Mouse (Mus musculus) erythroblast, embryonic 14.5 days (primary cell): ENCODE data around the gene Akt1s1. TPM values are rescaled to one million over a fixed set of nuclear protein-coding genes. Genes with fewer than 3 reads are reported as not detected.

Experiments used
- H3K27me3 ChIP-seq: 2 replicates; pipeline ENCODE4 v1.6.1; 2012; ENCODE audit warnings: inconsistent platforms; ENCODE audit not compliant: control insufficient read depth
- H3K36me3 ChIP-seq: 2 replicates; pipeline ENCODE4 v1.6.1; 2012; ENCODE audit warnings: mild to moderate bottlenecking, inconsistent platforms; ENCODE audit not compliant: control insufficient read depth
- H3K4me1 ChIP-seq: 2 replicates; pipeline ENCODE4 v1.6.1; 2012; ENCODE audit warnings: inconsistent platforms; ENCODE audit not compliant: control insufficient read depth
- H3K4me3 ChIP-seq: replicated peaks from 2 replicates; pipeline ENCODE3; 2012; ENCODE audit warnings: moderate library complexity, mild to moderate bottlenecking, inconsistent platforms
- H3K9me3 ChIP-seq: 2 replicates; pipeline ENCODE4 v1.6.1; 2012; ENCODE audit warnings: low read length, inconsistent platforms, mixed read lengths; ENCODE audit not compliant: control insufficient read depth
- GATA1 ChIP-seq: IDR thresholded peaks from 2 replicates; pipeline ENCODE4 v1.6.1; 2012; ENCODE audit warnings: low read length, inconsistent platforms, mixed read lengths
- TAL1 ChIP-seq: IDR thresholded peaks from 3 replicates; pipeline ENCODE4 v1.6.1; 2012; ENCODE audit warnings: low read length, inconsistent platforms, mixed read lengths
- polyA plus RNA-seq: library from polyadenylated mRNA; stranded (reverse); fragments of >175 nt; gene quantifications from 2 replicates; pipeline ENCODE4 v1.2.3, GENCODE M21; 2012

The Akt1s1 gene
- polyA plus RNA-seq, result 33.5 and 36.8 TPM in 2 replicates

DNA sequence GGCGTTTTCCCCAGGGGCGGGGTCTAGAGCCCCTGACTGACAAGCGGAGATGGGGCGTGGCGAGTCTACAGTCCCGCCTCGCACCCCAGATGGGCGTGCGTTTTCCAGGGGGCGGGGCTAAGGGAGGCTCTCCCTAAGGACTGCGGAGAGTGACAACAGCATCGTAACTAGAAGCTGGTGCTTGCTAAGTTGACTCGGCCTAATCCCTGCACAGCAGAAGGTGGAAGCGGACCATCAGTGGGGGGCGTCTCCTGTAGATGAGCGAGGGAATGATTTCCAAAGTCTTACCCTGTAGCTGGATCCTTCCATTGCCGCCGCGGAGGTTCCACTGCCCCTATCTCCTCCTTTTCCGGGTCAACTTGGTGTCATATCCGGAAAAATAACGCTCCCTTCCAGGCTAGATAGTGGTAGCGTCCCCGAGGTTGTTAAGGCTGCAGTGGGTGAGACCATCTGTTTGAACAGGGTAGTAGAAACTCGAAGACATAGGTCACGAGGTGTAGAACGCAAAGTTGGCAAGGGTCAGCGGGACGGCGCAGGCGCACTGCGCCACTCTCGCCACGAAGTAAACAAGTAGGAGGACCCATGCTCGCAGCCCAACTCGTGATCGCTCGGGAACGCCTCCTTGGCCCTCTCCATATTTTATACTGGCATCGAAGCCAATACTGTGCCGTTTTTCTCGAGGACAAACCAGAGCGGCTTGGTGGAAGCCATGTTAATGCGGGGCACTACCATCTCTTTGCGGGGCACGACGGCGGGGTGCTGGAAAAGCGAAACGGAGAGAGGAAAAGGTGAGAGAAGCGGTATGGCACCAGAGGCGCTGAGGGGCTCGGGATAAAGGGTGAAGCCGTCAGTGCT lies at the start of gene Akt1s1, which contains the start of gene Tbc1d17:
Gene Akt1s1 (plus strand): TSS at position 431 of the 855 bp plus-strand sequence.
Gene Tbc1d17 (minus strand): TSS at position 519 of the 855 bp plus-strand sequence.
- H3K4me1 ChIP-seq, result peaks cover 66% of the 10 kb centered on the region
- H3K36me3 ChIP-seq, result peaks cover 66% of the 10 kb centered on the region
- H3K9me3 ChIP-seq, result no peaks in the 10 kb centered on the region
- no peaks in the 10 kb centered on the region for H3K27me3 ChIP-seq
- TF ChIP-seq TAL1 (no peak), GATA1 (peak; percentile 18; the same call in 1 of the 2 replicates)
- peak within 1 kb of the TSS; percentile 76 for H3K4me3 ChIP-seq

DNA sequence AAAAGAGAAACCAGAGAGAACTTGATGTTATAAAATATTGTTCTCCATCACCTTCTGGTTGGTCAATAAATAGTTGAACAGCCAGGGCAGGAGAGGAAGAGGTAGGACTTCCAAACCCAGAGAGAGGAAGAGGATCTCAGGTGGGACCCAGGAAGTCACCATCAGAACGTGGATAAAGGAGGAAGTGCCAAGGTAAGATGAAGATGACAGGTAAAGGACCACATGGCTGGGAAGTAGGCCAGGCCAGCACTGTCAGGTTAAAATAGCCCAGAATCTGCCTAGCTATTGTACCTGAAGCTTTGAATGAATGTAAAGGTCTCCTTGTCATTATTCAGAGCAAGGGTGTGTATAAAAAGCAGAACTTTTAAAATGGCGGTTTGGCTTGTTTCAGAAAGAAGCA lies 39.9 kb upstream of the Akt1s1 start:
- Histone ChIP-seq H3K27me3 (peaks cover 30% of the 10 kb centered on the region), H3K4me3 (no peak overlapping the region), H3K9me3 (no peaks in the 10 kb centered on the region), H3K4me1 (peaks cover 5% of the 10 kb centered on the region), H3K36me3 (peaks cover 25% of the 10 kb centered on the region)
- TF ChIP-seq TAL1, result no peak
- no peak for TF ChIP-seq GATA1

DNA sequence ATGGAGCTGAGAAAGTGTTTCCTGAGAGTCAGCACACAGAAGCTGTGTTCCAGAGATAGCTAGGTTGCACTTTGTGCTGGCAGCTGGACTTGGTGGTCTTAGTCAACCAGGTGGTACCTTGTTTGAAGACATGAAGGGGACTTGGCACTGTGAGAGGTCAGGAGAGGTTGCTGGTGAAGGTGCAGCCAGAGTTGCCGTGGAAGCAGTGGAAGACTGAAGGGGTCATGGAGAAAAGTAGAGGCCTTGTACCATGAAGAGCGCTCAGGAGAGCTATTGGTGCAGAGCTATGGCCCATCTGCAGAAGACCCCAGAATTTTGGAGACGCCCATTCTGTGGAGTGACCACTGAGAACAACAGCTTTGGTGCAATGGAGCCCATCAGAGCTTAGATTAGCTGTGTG lies 39.3 kb upstream of the Akt1s1 start:
- TF ChIP-seq GATA1, result no peak
- TF ChIP-seq TAL1, result no peak

DNA sequence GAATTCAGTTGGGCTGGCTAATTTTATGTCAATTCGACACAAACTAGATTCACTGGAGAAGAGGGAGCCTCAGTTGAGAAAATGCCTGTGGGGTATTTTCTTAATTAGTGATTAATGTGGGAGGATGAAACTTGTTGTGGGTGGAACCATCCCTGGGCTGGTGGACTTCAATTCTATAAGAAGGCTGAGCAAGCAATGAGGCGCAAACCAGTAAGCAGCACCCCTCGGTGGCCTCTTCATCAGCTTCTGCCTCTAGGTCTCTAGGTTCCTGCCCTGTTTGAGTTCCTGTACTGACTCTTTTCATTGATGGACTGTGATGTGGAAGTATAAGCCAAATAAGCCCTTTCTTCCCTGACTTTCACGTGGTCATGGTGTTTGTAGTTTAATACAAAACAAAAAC lies 38.4 kb upstream of the Akt1s1 start:
- Histone ChIP-seq H3K27me3 (peaks cover 21% of the 10 kb centered on the region), H3K4me1 (peaks cover 19% of the 10 kb centered on the region), H3K9me3 (no peaks in the 10 kb centered on the region), H3K4me3 (no peak overlapping the region), H3K36me3 (peaks cover 35% of the 10 kb centered on the region)
- no peak for TF ChIP-seq TAL1
- no peak for TF ChIP-seq GATA1

More for the DNA sequence above, 39.3 kb upstream of the Akt1s1 start:
- Histone ChIP-seq H3K4me3 (no peak overlapping the region), H3K9me3 (no peaks in the 10 kb centered on the region), H3K36me3 (peaks cover 30% of the 10 kb centered on the region), H3K4me1 (peaks cover 10% of the 10 kb centered on the region), H3K27me3 (peaks cover 28% of the 10 kb centered on the region)

DNA sequence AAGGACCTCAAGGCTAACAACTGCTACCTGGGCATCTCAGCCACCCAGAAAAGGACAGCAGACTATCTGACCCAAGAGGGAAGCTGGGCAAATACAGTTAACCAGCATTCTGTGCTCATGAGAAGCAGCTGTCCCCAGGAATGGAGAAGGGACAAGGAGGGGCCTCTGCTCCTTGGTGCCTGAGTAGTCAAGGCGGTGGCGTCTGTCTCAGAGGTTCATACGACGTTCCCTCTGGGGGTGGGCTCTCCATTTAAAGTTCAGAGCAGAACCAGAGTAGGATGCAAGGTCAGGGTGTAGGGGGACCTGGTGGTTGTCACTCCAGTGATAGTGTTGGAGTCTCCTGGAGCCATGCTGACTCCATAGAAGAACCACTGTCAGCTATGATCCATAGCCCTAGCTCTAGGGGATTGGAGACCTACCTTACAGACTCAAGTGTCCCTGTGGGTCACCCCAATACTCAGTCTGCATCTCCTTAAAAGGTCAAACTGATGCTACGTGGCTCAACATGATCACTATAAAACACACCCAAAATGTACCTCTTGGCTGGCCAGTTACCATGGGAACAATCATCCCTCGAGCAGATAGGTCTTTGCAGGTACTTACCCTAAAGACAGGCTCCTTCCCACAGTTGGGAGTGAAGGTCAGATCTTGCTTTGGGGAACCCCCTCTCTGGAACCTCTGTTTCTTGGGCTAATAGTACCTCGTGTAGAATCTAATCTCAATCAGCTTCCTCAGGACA lies 37.8 kb upstream of the Akt1s1 start:
- H3K27me3 ChIP-seq, result peaks cover 15% of the 10 kb centered on the region
- no peak for TF ChIP-seq TAL1
- no peak for TF ChIP-seq GATA1
- H3K4me1 ChIP-seq, result peaks cover 23% of the 10 kb centered on the region
- H3K4me3 ChIP-seq, result no peak overlapping the region
- H3K36me3 ChIP-seq, result peaks cover 35% of the 10 kb centered on the region
- H3K9me3 ChIP-seq, result no peaks in the 10 kb centered on the region

DNA sequence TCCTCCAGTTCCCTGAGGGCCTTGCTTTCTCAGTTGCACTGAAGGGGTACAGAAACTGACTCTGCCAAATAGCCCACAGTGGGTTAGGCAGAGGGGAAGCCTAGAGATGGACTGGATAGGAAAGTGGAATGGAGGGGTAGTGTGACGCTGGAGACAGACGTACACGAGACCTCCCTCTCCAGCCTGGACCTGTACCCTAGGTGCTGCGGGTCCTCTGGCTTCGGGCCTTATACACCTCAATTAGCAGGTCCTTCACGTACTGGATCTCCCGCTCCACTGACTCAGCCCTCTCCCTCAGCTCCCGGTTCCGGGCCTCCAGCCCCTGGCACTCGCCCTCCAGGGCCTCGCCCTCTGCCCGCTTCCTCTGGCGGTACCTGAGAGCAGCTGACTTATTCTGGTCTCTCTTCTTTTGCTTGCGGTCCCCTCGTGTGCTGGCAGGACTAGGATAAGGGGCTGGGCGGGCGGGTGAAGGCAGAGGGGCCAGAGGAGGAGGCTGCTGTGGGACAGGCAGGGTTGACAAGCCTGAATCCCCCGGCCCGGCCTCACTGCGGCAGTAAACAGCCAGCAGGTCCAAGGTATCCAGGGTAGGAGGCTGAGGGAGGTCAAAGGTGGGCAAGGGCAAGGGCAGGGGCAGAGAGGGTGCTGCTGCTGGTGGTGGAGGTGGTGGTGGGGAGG lies 36.0 kb upstream of the Akt1s1 start:
- no peaks in the 10 kb centered on the region for H3K9me3 ChIP-seq
- no peak for TF ChIP-seq TAL1
- TF ChIP-seq GATA1, result no peak
- peaks cover 39% of the 10 kb centered on the region for H3K4me1 ChIP-seq
- H3K36me3 ChIP-seq, result peaks cover 39% of the 10 kb centered on the region
- no peak overlapping the region for H3K4me3 ChIP-seq
- H3K27me3 ChIP-seq, result peaks cover 6% of the 10 kb centered on the region

DNA sequence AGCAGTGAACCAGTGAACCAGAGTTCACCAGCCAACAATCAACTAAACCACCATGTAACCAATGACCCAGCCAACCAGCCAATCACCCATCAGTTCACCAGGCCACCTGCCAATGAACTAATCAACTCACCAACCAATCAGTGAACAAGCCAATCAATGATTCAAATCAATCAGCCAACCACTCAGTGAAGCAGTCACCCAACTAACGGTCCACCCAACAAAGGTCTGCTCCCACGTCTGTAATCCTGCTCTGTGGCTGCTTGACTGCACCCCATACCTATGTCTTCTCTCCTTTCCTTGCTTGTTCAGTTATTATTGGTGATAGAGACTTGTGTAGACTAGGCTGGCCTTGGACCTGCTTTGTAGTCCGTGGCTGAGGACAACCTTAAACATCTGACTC lies 34.8 kb upstream of the Akt1s1 start:
- TF ChIP-seq GATA1 (no peak), TAL1 (no peak)
- peaks cover 50% of the 10 kb centered on the region for H3K36me3 ChIP-seq
- H3K4me3 ChIP-seq, result no peak overlapping the region
- H3K9me3 ChIP-seq, result no peaks in the 10 kb centered on the region
- H3K27me3 ChIP-seq, result peaks cover 4% of the 10 kb centered on the region
- H3K4me1 ChIP-seq, result peaks cover 51% of the 10 kb centered on the region

DNA sequence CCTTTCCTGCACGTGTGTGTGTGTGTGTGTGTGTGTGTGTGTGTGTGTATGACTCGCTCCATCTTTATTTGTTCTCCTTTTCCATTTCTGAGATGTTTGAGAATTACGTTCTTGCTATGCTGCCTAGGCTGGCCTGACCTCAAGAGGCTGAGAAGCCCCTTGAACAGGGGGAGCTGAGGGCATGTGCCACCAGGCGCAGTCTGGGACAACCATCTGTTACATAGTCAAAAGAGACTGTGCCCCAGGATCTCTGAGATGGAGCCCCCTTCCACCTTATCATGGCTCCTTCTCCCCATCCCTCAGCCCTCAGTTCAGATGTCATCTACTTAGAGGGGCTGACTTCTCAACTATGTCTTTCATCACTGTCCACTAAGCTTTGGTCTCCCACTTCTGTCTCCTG lies 34.4 kb upstream of the Akt1s1 start:
- H3K36me3 ChIP-seq, result peaks cover 55% of the 10 kb centered on the region
- peaks cover 3% of the 10 kb centered on the region for H3K27me3 ChIP-seq
- TF ChIP-seq GATA1 (no peak), TAL1 (no peak)
- no peaks in the 10 kb centered on the region for H3K9me3 ChIP-seq
- peak overlapping the region; percentile 9 for H3K4me3 ChIP-seq
- H3K4me1 ChIP-seq, result peaks cover 56% of the 10 kb centered on the region
